Mouse (Mus musculus) cerebellum, postnatal 25 days (tissue): ENCODE data around the gene Mrtfa.

Experiments used
- DNase-seq, 2 experiments: peaks; one replicate each; pipeline ENCODE4 v3.0.0; 2021; ENCODE audit warnings: mixed read lengths in 2 of 2

Gene Mrtfa

DNA sequence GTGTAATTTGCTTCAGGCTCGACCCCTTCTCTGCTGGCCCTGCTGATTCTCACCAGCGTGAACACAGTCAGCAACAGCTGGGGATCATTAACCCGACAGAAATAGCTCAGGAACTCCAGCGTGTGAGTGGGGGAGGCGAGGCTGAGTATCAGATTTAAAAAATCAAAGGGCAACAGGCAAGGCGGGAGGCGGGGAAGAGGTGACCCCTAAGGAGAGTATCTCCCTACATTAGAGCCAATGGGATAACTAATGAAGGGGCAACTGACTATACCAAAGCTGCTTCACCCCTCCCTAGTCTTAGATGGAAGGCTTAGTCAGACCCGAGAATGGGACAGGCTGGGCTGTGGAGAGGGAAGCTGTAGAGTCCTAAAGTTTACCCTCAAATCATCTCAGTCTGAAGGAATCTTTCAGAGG is 128.4 kb downstream of the Mrtfa start:
- DNase-seq, result no peak

DNA sequence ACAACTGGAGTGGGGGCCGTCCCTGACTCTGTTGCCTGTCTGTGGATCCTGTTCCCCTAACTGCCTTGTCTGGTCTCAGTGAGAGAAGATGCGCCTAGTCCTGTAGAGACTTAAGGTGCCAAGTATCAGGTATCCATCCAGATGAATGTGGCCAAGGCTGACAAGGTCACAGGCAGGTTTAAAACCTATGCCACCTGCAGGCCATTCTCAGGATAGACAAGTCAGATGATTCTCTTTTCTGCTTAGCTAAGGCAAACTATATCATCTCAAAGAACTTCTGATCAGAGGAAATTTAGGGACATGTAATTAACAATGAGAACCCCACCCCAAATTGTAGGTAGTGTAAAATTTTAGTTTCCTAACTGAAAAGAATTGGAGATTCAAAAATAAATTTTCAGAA is 129.6 kb downstream of the Mrtfa start:
- no peak for DNase-seq

DNA sequence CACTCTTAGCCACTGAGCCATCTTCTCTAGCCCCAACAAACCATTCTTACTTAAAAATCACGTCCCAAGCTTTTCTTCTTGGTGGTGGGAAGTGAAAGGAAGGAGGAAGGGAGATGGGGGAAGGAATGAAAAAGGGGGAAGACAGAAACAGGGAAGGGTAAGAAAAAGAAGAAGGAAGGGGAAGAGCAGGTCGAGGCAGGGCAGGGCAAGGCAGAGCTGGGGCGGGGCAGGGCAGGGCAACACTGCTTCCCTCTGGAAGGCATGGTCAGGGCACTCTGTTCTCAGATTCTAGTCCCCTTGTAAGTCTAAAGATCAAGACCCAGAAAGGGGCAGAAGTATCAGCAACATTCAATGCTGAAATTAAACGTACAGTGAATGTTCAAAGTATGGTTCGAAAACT is 132.8 kb downstream of the Mrtfa start:
- no peak for DNase-seq

DNA sequence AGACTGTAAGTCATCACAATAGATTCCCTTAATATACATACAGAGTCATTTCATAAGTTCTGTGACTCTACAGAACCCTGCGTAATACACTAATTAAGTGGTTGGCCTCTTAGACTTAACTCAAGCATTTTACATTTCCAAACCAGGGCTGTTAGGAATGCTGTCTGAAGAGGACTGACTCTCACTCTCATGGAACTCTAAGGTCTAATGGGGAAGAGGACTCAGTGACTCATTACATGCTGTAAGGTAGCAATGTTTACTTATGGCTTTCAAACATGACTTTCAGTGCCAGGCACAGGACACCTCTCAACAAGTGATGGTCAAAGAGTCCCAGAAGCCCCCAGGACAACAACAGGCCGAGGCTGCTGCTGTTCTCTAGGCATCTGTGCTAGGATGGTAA is 135.1 kb downstream of the Mrtfa start:
- no peak for DNase-seq

DNA sequence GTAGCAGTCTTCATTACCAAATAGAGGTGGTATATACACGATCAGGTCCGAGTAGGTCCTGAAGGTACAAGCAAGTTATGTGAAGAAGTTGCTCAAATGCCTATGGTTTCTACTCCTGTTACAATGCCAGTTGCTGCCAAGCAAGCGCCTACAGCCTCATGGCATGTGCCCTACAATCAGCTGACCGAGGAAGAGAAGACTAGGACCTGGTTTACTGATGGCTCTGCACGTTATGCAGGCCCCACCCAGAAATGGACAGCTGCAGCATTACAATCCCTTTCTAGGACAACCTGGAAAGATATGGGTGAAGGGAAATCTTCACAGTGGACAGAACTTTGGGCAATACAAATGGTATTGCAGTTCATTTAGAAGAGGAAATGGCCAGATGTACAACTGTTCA is 138.1 kb downstream of the Mrtfa start:
- DNase-seq, result no peak

DNA sequence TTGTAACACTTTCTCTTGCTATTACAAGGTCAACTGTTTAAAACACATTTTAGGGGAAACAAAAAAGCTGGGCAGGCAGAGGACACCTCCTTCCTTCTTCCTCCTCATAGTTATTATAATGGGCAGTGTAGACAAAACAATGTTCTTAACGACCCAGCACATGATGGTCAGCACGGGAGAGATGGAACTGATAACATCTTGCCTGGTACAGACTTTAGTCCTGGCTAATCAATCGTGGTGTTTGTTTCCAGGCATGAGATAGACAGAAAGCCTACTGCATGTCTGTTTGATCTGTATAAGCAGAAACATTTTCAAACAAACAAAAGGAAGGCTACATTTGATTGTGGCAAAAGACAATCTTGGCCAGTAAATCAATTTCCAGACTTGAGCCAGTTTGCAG is 140.1 kb downstream of the Mrtfa start:
- no peak for DNase-seq

DNA sequence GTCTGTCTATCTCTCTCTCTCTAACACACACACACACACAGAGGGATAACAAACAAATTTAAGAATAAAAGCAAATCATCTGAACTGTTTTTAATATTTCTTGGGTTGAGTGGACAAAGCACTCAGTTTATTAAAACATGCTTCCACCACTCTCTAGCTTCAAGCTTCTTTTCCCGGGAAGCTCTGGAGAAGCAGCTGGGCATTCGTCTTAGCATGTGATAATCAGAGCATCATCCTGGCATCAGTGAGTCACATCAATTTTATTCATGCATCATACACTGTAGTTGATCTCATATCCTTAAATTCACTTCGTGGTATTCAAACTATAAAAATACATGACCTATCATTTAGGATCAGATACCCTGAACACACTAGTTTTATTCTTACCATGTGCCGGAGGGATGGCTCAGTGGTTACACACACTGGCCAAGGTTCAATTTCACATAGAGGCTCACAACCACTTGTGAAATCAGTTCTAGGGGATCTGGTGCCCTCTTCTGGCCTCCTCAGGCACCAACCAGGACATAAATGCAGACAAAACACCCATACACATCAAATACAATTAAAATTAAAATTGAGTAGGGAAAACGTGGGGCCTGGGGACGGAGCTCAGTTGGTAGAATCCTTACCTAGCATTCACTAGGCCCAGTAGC is 141.0 kb downstream of the Mrtfa start:
- DNase-seq, result peak in 1 of 2 experiments; percentile 44

DNA sequence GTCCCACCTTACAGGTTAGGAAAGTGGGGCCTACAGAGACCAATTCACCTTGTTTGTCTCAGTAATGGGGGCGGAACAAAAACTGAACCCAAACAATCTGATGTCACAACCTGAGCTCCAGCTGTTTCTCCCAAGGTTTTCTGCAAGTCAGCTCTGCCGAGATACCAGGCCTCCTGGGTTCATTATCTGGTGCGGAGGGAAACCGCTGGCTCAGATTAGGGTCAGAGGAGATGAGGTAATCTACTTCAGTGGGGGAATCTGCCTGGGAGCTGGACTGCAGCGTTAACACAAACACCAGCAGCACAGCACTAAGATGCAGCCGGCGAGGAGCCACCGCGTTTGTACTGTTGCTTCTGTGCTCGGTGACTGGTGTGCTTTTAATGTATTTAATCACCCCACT is 143.1 kb downstream of the Mrtfa start:
- no peak for DNase-seq

DNA sequence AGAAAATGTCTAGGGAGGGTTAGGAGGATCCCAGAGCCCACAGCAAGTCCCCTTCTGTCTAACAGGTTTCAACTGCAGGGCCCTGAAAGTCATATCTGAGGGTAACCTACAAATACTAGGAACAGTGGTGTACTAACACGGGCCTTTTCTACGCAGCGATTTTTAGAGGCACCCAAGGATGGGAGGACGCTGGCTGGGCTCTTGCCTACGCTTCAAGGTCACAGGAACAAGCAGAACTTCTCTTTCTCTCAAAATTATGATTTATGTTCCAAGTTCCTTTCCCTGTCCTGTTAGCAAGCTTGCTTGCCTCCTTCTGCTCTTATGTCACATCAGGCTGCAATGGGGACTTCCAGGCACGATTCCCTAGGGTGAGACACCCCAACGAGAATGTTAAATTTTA is 144.5 kb downstream of the Mrtfa start:
- no peak for DNase-seq

DNA sequence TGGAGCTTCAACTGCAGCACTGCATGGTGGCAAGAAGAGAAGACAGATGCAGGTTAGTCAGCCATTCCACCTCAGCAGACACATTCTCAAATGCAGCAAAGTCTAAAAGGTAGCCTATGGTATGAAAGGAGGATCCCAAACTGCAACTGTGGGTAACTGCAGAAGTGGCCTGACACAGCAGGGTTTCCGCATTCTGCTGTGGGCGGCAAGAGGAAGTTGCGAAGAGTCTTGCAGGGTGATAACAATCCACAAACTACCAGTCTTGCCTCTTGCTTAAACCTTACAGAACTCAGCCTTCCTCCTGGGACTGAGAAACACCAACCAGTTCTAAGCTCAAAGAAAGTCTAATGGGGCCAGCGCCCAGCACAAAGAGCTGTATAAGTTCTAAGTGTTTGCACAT is 145.2 kb downstream of the Mrtfa start:
- no peak for DNase-seq

DNA sequence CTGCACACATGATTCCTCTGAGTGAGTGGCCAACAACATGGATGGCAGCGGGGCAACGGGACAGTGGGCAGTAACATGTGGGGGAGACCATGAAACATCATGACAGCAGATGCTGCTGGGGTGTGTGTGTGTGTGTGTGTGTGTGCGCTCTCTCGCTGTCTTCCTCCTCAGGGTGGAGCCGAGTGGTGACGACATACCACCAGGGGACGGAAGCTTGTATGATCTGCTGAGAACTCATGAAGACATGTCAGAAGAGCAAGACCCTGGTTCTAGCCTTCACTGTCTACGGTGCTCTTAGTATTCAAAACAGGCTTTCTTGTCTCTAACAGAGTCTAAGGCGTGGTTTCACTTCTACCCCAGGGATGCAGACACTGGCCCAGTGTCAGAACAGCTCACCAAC is 146.1 kb downstream of the Mrtfa start:
- DNase-seq, result no peak

DNA sequence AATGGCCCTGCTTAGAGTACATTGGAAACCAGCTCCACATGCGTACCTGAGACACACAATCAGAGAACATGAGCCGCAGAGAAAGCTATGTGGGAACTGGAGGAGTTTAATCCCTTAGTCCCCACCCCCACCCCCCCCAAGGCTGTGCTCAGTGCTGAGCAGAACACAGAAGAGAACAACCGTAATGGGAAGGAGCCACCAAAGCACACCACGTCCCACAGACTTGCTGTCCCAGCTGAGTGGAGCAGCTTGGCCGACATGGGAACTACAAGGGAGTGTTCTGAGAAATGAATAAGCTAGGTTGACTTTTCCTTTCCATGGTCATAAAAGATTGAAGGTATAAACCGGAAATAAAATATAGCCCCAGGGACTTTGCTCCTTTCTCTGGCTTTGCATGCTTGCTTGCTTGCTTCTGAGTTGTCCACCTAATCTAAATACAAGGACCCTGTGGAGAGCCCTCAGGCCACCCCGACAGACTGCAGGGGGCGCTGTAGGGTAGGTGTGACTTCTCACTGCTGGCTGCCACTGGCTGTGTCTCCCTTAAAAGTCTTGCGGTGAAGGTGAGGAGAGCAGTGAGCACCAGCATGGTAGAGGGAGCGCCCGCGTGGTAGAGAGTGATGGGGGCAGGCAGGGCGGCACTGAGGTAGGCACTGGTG is 148.2 kb downstream of the Mrtfa start:
- peak in 1 of 2 experiments; percentile 46 for DNase-seq

DNA sequence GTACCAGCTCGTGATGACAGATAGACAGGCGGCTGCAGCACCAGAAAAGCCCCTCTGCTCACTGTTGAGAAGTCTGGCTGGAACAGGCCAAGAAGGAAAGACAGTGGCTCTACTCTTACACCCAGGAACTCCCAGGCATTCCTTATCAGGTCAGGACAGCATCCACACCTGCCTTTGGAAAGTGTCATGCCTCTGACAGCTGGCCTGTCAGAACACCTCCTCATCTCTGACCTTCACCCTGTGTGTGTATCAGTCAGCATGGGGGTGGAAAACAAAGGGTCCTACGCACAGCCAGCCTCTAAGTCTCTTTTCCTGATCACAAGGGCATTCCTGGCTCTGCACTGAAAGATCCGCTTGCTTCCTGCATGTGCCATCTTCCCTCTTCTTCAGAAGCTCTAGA is 148.8 kb downstream of the Mrtfa start:
- no peak for DNase-seq

DNA sequence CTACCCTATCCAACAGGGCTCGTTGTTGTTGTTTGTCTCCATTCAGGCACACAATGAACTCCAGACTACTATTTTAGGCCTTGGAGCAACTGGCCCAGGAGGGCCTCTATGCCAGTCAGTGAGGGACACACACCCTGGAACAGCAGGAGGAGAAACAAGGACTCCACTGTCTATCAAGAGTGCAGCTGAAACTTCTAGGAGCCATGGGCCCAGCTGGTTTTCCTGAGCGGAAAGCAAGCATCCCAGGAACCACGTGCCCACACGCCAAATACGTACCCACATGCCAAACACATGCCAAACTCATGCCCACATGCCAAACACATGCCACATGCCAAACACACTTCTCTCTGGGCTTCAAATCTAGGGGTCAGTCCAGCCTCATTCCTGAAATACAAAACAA is 152.1 kb downstream of the Mrtfa start:
- DNase-seq, result no peak

DNA sequence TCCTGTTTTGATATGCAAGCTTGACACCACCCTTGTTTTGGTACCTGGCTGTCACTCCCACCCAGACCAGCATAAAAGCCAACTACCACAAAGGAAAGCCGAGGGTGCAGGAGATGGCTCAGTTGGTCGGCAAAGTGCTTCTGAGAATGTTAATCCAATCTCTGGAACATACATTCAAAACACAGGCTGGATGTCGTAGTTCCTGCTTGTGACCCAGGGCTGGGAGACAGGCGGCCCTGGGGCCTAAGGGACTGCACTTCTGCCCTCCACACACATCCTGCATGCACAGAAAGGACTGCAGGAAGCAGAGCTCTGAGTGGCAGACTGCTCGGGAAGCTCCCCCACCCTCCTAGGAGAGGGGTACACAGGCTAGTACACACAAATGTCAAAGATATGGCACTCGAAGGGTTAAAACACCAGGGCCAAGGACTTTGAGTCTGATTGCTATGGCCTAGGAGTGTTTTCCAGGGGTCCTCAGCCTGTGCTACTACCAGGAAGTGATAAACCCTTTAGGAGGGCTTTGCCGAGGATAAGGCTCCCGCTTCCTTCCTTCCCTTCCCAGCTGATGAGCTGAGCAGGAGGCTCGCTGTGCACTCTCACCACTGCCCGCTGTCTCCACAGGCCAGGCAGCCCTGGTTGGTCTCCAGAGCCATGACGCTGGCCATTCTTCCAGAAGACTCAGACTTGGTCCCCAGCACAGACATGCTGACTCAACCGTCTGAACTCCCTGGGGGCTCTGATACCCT is 155.0 kb downstream of the Mrtfa start:
- no peak for DNase-seq

DNA sequence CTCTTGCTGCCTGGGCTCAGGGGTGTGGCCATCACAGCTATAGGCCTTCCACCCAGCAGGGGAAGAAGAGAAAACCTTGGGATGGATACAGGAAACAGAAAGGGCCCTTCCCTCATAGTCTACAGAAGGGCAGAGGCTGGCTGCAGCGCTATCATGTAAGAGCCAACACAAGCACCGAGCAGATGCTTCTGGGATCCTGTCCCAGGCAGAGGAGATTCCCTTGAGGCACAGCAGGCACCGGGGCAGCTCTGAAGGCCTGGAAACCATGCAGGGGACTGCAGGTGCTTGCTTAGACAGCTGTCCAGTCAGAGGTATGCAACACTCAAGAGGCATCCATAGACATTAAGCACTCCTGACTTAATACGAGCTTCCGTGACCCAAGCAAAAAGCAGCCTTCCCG is 156.4 kb downstream of the Mrtfa start:
- DNase-seq, result no peak

DNA sequence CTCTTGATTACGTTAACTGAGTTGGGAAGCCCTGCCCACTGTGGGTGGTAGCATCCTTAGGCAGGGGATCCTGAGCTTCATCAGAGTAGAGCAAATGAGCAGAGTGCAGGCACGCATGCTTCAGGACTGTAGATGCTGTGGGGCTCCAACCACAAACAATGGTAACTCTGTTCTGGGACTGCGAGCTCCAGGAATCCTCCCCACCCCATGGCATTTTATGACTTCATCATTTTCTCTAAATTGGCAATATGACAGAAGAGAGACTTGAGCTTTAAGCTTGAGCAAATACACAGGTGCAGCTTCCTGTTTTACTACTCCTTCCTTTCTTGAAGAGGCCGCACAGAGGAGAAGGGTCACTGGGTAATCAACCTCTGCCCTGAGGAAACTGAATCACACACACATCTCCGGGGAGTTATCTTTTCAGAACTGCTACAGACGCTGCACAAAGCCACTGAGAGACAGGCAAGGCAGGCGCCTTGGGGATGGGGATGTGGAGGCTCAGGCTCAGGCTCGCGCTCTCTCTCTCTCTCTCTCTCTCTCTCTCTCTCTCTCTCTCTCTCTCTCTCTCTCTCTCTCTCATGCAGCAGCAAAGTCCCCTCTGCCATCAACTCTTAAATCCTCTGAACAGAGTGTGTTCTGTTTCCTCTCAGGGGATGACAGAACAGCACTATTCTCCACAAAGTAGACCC is 157.5 kb downstream of the Mrtfa start:
- no peak for DNase-seq

DNA sequence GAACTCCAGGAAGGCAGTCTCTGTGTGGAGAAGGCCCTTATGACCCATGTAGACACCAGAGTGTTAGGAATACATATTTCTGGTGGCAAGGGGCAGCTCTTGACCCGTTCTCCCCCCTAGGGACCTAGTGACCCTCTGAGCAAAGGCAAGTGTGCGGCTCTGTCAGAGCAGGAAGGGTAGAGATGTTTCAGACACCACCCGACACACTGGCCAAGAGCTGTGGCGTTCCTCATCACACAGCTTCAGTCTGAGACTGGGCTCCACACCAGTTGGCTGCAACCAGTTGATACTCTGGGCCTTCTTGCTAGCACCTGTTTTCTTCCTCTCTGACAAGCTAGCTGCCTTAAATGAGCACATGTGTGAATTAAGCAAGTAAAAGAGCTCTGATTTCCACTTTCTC is 158.9 kb downstream of the Mrtfa start:
- no peak for DNase-seq

DNA sequence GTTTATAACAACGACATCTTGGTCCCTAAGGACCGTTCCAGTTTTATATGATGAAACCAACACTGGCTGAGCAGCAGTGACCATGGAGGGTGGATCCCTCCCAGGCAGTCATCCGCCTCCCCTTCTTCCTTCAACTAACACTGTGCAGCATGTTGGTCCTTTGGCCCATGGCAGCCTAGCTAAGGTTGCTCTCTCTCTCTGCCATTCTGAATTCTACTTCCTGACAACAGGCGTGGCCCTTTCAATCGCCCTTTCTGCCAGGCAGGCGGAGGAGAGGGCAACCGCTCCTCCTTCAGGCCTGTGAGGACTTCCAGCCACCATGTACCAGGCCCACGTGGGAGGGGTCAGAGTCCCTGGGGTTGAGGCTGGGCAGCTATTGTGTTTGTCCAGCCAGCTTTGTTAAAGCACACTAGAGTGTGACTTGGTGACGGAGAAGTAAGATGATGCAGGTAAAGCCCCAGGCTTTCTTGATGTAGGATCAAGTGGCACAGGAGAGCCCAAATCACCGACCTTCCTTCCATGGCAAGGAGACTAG is 159.6 kb downstream of the Mrtfa start:
- DNase-seq, result no peak

DNA sequence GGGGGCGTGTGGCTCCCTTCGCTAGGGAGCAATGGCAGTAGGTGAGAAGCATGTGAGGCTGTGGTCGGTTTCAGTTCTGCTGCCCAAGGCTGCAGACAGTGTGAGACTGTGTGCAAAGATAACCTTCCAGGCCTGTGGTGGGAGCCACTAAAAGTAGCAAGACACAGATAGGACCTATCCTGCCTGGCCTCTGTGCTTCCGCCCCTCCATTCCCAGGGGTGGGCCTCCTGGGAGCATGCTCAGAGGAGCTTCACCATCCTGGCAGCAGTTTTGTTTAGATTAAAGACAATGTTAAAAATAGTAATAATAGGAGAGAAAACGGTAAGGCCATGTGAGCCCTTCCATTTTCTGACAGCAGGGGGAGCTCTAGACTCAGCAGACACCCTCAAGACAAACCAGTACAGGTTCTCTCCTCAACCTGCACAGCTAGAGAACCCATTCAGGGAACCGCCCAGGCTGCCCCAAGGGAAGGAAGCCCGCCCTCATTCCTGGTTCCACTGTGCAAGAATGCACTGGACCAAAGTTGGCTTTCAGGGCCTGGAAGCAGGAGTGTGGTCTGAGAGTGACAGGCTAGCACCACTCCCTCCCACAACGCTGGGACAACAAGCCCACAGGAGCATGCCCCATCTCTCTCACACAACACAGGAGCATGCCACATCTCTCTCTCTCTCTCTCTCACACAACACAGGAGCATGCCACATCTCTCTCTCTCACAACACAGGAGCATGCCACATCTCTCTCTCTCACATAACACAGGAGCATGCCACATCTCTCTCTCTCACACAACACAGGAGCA is 163.0 kb downstream of the Mrtfa start:
- peak; percentile 86 to 89 for DNase-seq

DNA sequence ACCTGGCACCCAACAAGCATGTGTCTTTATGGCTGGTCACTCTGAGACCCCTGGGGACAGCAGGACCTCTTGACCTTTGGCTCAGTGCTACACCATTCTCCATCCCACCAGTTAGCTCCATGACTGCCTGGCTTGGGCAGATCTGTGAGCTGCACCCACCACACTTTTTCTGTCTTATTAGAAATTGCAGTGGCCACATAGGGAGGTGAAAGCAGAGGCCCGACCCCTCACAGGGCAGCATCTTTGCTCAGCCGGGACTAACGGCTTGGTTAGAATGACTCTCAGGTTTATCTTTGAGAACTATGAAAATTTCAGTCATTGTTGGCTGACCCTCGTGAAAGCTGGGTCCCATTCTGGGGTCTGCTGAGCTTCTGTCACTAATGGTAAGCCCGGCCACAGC is 163.7 kb downstream of the Mrtfa start:
- no peak for DNase-seq

DNA sequence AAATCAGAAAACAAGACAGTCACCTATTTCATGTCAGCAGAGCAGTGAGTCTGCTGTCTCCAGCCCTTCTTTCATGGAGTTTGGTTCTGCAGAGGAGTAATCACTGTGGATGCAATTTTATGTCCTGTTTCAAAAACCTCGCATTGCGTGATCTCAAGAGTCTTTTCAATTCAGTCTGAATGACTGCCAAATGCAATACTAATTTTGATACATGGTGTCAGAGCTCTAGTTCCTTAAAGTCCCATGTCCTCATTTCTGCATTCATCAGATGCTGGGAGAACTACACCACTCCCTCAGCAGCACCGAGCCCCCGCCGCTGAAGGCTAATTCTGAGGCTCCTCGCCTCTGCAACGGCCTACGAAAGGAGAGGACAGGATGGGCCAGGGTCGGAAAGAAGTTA is 166.7 kb downstream of the Mrtfa start:
- DNase-seq, result no peak

DNA sequence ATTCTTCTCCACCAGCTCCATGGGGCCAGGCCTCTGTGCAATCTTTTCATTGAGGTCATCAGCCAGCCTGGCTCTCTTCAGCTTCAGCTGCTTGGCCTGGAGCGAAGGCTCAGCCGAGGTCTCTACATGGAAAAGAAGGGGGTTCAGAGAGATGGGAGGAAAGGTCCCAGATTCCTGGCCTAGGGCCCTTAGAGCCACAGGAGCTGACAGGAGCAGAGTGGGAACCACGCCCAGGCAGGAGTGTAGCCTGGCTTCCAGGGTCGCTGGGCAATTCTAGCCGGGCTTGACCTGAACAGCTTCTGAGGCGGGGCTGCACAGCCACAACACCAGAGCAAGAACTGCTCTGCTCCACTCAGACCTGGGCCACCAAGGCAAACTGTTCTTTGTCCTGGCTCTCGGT is 168.1 kb downstream of the Mrtfa start:
- DNase-seq, result no peak
